In the genomic region with DNA sequence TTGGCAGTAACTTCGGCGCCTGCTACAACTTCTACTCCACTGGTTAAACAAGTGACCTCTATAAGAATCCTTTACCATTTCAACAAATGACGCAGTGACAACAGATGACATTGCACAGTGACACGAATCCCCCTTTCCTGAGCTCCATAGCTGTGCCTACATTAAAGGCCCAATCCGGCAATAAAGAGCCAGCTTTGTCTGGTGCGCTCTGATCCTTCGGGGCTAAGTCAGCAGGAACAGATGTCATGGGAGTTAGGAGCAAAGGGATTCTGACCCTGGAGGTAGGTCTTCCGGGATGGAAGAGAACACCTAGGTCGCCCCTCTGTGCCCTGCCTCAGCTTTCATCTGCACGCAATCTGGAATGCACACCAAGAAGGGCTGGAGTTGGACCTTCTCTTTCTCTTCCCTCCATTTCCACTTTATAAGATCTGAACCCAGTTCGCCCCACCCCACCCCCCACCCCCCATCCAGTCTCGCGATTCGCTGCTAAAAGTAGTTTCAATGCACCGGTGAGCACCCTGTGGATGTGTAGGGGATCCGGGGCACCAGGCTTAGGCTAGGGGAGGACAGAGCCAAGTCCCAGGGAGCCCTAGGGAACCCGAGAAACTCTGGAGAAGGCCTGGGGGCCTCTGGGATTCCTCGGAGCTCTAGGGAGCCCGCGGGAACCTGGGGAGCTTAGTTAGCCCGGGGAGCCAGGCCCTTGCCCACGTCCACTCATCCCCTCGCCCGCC, we compare ENCODE assay signal across 9 mouse cellular contexts. TPM values are rescaled to one million over a fixed set of nuclear protein-coding genes. Genes with fewer than 3 reads are reported as not detected.
DNase-seq lines count a peak whose midpoint lies in the region; ATAC-seq and TF ChIP-seq lines count a peak whose summit lies in the region.
"Had no signal": no experiment of that assay in that cellular context is flagged by ENCODE, and none has a peak within 500 bp of the region (broad histone marks: within the 10 kb centered on the region; RNA-seq: fewer than 3 reads in every experiment).

No protein-coding gene starts in this region.

- no peaks in the 10 kb centered on the region for H3K36me3 ChIP-seq in liver, adult 2 months (ENCODE audit: control insufficient read depth, insufficient read depth, low read length)
- no peaks in the 10 kb centered on the region for H3K36me3 ChIP-seq in forebrain, embryonic 12.5 days (replicated peaks)
- no peaks in the 10 kb centered on the region for H3K36me3 ChIP-seq in limb, embryonic 14.5 days (ENCODE audit: control insufficient read depth, insufficient read depth, low read length)
- H3K36me3 ChIP-seq in kidney, adult 2 months (ENCODE audit: control insufficient read depth, insufficient read depth, low read length): no peaks in the 10 kb centered on the region

- WGBS in liver, adult 2 months: 18% methylated on average over 24 of the region's 24 CpGs
- 7% methylated on average over 20 of the region's 24 CpGs for WGBS in forebrain, embryonic 12.5 days
- WGBS in limb, embryonic 14.5 days: 6% methylated on average over 20 of the region's 24 CpGs
- 12% methylated on average over 24 of the region's 24 CpGs for WGBS in kidney, adult 2 months

- H3K4me1 ChIP-seq in liver, adult 2 months (ENCODE audit: control insufficient read depth, insufficient read depth, low read length): no peaks in the 10 kb centered on the region
- peaks cover 15% of the 10 kb centered on the region for H3K4me1 ChIP-seq in forebrain, embryonic 12.5 days
- peaks cover 9% of the 10 kb centered on the region; the same call in 1 of the 2 replicates for H3K4me1 ChIP-seq in limb, embryonic 14.5 days (ENCODE audit: control insufficient read depth, insufficient read depth, low read length)
- H3K4me1 ChIP-seq in kidney, adult 2 months (ENCODE audit: control insufficient read depth, insufficient read depth, low read length): no peaks in the 10 kb centered on the region

- TF ChIP-seq CTCF in liver, adult 2 months (IDR thresholded peaks at IDR 0.05; ENCODE audit: low read depth, low read length): no peak
- no peak for TF ChIP-seq CTCF in kidney, adult 2 months (conservative IDR thresholded peaks at IDR 0.05; ENCODE audit: insufficient read depth, insufficient read length, low read depth, low read length)

- H3K9me3 ChIP-seq in forebrain, embryonic 12.5 days: no peaks in the 10 kb centered on the region
- H3K9me3 ChIP-seq in limb, embryonic 14.5 days (ENCODE audit: control insufficient read depth, low read length): no peaks in the 10 kb centered on the region

- H3K4me3 ChIP-seq in liver, adult 2 months (ENCODE audit: insufficient read depth, low read depth, low read length): peak overlapping the region; percentile 44; the same call in 1 of the 2 replicates
- peak overlapping the region; percentile 51 for H3K4me3 ChIP-seq in forebrain, embryonic 12.5 days (replicated peaks)
- H3K4me3 ChIP-seq in limb, embryonic 14.5 days (replicated peaks; ENCODE audit: low read length): peak overlapping the region; percentile 50
- H3K4me3 ChIP-seq in kidney, adult 2 months (ENCODE audit: insufficient read depth, low read depth, low read length): no peak overlapping the region

- ATAC-seq in forebrain, embryonic 12.5 days (ENCODE audit: low FRiP score): no peak
- peak; percentile 22; the same call in 1 of the 2 replicates for ATAC-seq in limb, embryonic 14.5 days (ENCODE audit: low FRiP score, low read depth)

- H3K9ac ChIP-seq in liver, adult 2 months (ENCODE audit: low read depth, low read length): no peak overlapping the region
- peak overlapping the region; percentile 45 for H3K9ac ChIP-seq in forebrain, embryonic 12.5 days
- peak overlapping the region; percentile 60 for H3K9ac ChIP-seq in limb, embryonic 14.5 days (ENCODE audit: low read depth, low read length, severe bottlenecking)

- H3K27ac ChIP-seq in liver, adult 2 months (replicated peaks; ENCODE audit: insufficient read depth, low read depth, low read length): no peak overlapping the region
- H3K27ac ChIP-seq in forebrain, embryonic 12.5 days: no peak overlapping the region
- H3K27ac ChIP-seq in limb, embryonic 14.5 days (replicated peaks; ENCODE audit: low read depth, low read length): no peak overlapping the region
- H3K27ac ChIP-seq in kidney, adult 2 months (ENCODE audit: insufficient read depth, low read depth, low read length): no peak overlapping the region

- H3K79me2 ChIP-seq in liver, adult 2 months (ENCODE audit: control insufficient read depth, insufficient read depth, low read length): no peaks in the 10 kb centered on the region

- peaks cover 6% of the 10 kb centered on the region for H3K27me3 ChIP-seq in liver, adult 2 months (ENCODE audit: control insufficient read depth, insufficient read depth, low read length)
- peaks cover 64% of the 10 kb centered on the region for H3K27me3 ChIP-seq in forebrain, embryonic 12.5 days
- H3K27me3 ChIP-seq in limb, embryonic 14.5 days (ENCODE audit: control insufficient read depth, insufficient read depth, low read length): 0 out of 2 replicates have a peak, but pooled peaks cover 8% of the 10 kb centered on the region
- H3K27me3 ChIP-seq in kidney, adult 2 months (replicated peaks; ENCODE audit: control insufficient read depth, insufficient read depth, low read length): no peaks in the 10 kb centered on the region

- intact Hi-C loops in left cerebral cortex, postnatal 10 days (cut with DNase I): no loop called here

- peak overlapping the region; percentile 80 for H3K4me2 ChIP-seq in forebrain, embryonic 12.5 days
- peak overlapping the region; percentile 84 for H3K4me2 ChIP-seq in limb, embryonic 14.5 days (replicated peaks; ENCODE audit: low read depth, low read length, severe bottlenecking)

- no peak for DNase-seq in liver, adult 2 months (ENCODE audit: extremely low read depth, low read depth, low spot score)
- no peak for DNase-seq in liver
- DNase-seq in limb, embryonic 14.5 days (ENCODE audit: low spot score): no peak
- DNase-seq in retina, postnatal 1 day: peak; percentile 74
- no peak for DNase-seq in gastrocnemius, postnatal 10 days
- DNase-seq in kidney, adult 2 months: no peak
- DNase-seq in left cerebral cortex, postnatal 10 days (ENCODE audit: extremely low spot score in 1 of 2, low spot score in 2 of 2): no peak

- no peak for TF ChIP-seq POLR2A in liver, adult 2 months (IDR thresholded peaks at IDR 0.05; ENCODE audit: extremely low read depth, insufficient read depth, low read length)
- no peak for TF ChIP-seq POLR2A in limb, embryonic 14.5 days (IDR thresholded peaks at IDR 0.05; ENCODE audit: borderline replicate concordance, extremely low read depth, insufficient read depth, insufficient read length)
- TF ChIP-seq POLR2A in kidney, adult 2 months (IDR thresholded peaks at IDR 0.05; ENCODE audit: low read depth, low read length): no peak

RNA-seq across cellular contexts. Expression of gene Mak, which starts 0.7 kb away (rescaled TPM):
- total RNA-seq in liver, adult 2 months (2014; rRNA removed): under 0.01 TPM in 1 of 2 replicates, not detected in the other
- 0.04 TPM in 1 of 2 replicates, not detected in the other for polyA plus RNA-seq in liver, adult 2 months (2012; rRNA removed)
- 0.78 and 0.91 TPM in 2 replicates for polyA plus RNA-seq in forebrain, embryonic 12.5 days (2016; fragmentation: Nextera tagmentation; extraction: Ambion mirVana)
- 0.64 and 0.79 TPM in 2 replicates for polyA plus RNA-seq in limb, embryonic 14.5 days (2012; rRNA removed)
- polyA plus RNA-seq in limb, embryonic 14.5 days (2014; fragmentation: Nextera tagmentation; extraction: Ambion mirVana): 0.23 and 0.46 TPM in 2 replicates
- total RNA-seq in gastrocnemius, postnatal 10 days (2021): not detected
- polyA plus RNA-seq in kidney, adult 2 months (2012; rRNA removed): 0.03 TPM in 1 of 2 replicates, not detected in the other
- 1 to 10 TPM; 1.2 to 2.1 TPM for total RNA-seq in left cerebral cortex, postnatal 10 days (2021)

RNA-seq across cellular contexts. Expression of gene Gcm2, which starts 32.0 kb away (rescaled TPM):
- total RNA-seq in liver, adult 2 months (2014; rRNA removed): not detected in 2 replicates
- polyA plus RNA-seq in liver, adult 2 months (2012; rRNA removed): not detected in 2 replicates
- not detected in 2 replicates for polyA plus RNA-seq in forebrain, embryonic 12.5 days (2016; fragmentation: Nextera tagmentation; extraction: Ambion mirVana)
- polyA plus RNA-seq in limb, embryonic 14.5 days (2012; rRNA removed): 0.14 TPM in 1 of 2 replicates, not detected in the other
- polyA plus RNA-seq in limb, embryonic 14.5 days (2014; fragmentation: Nextera tagmentation; extraction: Ambion mirVana): not detected in 2 replicates
- not detected for total RNA-seq in gastrocnemius, postnatal 10 days (2021)
- not detected in 2 replicates for polyA plus RNA-seq in kidney, adult 2 months (2012; rRNA removed)
- not detected for total RNA-seq in left cerebral cortex, postnatal 10 days (2021)
- polyA plus RNA-seq: large intestine, adult 2 months had no signal

RNA-seq across cellular contexts. Expression of gene Sycp2l, which starts 35.3 kb away (rescaled TPM):
- not detected in 2 replicates for total RNA-seq in liver, adult 2 months (2014; rRNA removed)
- not detected in 2 replicates for polyA plus RNA-seq in liver, adult 2 months (2012; rRNA removed)
- not detected in 2 replicates for polyA plus RNA-seq in forebrain, embryonic 12.5 days (2016; fragmentation: Nextera tagmentation; extraction: Ambion mirVana)
- polyA plus RNA-seq in limb, embryonic 14.5 days (2012; rRNA removed): not detected in 2 replicates
- polyA plus RNA-seq in limb, embryonic 14.5 days (2014; fragmentation: Nextera tagmentation; extraction: Ambion mirVana): not detected in 2 replicates
- not detected for total RNA-seq in gastrocnemius, postnatal 10 days (2021)
- not detected in 2 replicates for polyA plus RNA-seq in kidney, adult 2 months (2012; rRNA removed)
- under 1 TPM in 1 of 2 experiments, not detected in 1; 0.49 TPM for total RNA-seq in left cerebral cortex, postnatal 10 days (2021)
- polyA plus RNA-seq: large intestine, adult 2 months had no signal
